Mouse (Mus musculus) limb, embryonic 14.5 days (tissue): ENCODE data around the gene Mtcl1. TPM values are rescaled to one million over a fixed set of nuclear protein-coding genes. Genes with fewer than 3 reads are reported as not detected.

Source experiments
- ATAC-seq: fragments of 200-750 bp; cut with Nextera tagmentation; 2 replicates; pipeline ENCODE4 v1.8.0; 2017; ENCODE audit warnings: low read depth, moderate number of reproducible peaks, moderate TSS enrichment; ENCODE audit not compliant: low FRiP score
- DNase-seq: peaks from one replicate; pipeline ENCODE4 v3.0.0-alpha.2; 2015; ENCODE audit warnings: low spot score
- H3K27ac ChIP-seq: fragments of 300-500 bp; sonication (generic); replicated peaks from 2 replicates; pipeline ENCODE4 v1.5.1; 2014; ENCODE audit warnings: low read depth, mild to moderate bottlenecking, low read length, moderate library complexity, mixed read lengths
- H3K27me3 ChIP-seq: fragments of 300-500 bp; sonication (generic); 2 replicates; pipeline ENCODE4 v1.6.1; 2014; ENCODE audit warnings: low read length, mixed read lengths; ENCODE audit not compliant: control insufficient read depth, insufficient read depth
- H3K36me3 ChIP-seq: fragments of 300-500 bp; sonication (generic); 2 replicates; pipeline ENCODE4 v1.6.1; 2014; ENCODE audit warnings: mild to moderate bottlenecking, low read length, moderate library complexity, mixed read lengths; ENCODE audit not compliant: control insufficient read depth, insufficient read depth
- H3K4me1 ChIP-seq: fragments of 300-500 bp; sonication (generic); 2 replicates; pipeline ENCODE4 v1.6.1; 2014; ENCODE audit warnings: antibody characterized with exemption, low read length, mixed read lengths; ENCODE audit not compliant: control insufficient read depth, insufficient read depth
- H3K4me2 ChIP-seq: fragments of 300-500 bp; sonication (generic); replicated peaks from 2 replicates; pipeline ENCODE4 v1.6.1; 2014; ENCODE audit warnings: low read depth, mild to moderate bottlenecking, low read length, moderate library complexity; ENCODE audit not compliant: severe bottlenecking
- H3K4me3 ChIP-seq: fragments of 300-500 bp; sonication (generic); replicated peaks from 2 replicates; pipeline ENCODE4 v1.5.1; 2014; ENCODE audit warnings: low read length
- H3K9ac ChIP-seq: fragments of 300-500 bp; sonication (generic); 2 replicates; pipeline ENCODE4 v1.6.1; 2014; ENCODE audit warnings: mild to moderate bottlenecking, low read depth, low read length, moderate library complexity; ENCODE audit not compliant: severe bottlenecking
- H3K9me3 ChIP-seq: fragments of 300-500 bp; sonication (generic); 2 replicates; pipeline ENCODE4 v1.6.1; 2016; ENCODE audit warnings: low read length; ENCODE audit not compliant: control insufficient read depth
- POLR2A ChIP-seq: fragments of 200-500 bp; IDR thresholded peaks from 2 replicates; pipeline ENCODE4 v1.8.0; 2012; ENCODE audit warnings: inconsistent platforms, mild to moderate bottlenecking, moderate library complexity, borderline replicate concordance; ENCODE audit not compliant: insufficient read depth, insufficient read length; ENCODE audit errors: extremely low read depth
- WGBS: fragments of 180-500 bp; shearing (Covaris S2); extraction: QIAGEN DNeasy Blood & Tissue Kit; methylation state at CpG from one replicate; pipeline ENCODE4 v1.1.7; 2014; 5-methylcytosine and 5-hydroxymethylcytosine counted together
- polyA plus RNA-seq, 2 experiments: library from polyadenylated mRNA; depleted of rRNA in 1 of 2; stranded (reverse) in 1 of 2; unstranded in 1 of 2; fragments of >200 nt; fragmentation: Nextera tagmentation in 1 of 2; extraction: Ambion mirVana in 1 of 2; gene quantifications; 2 replicates each; pipeline versions ENCODE4 v1.2.1 to v1.2.3; 2012 to 2014

The Mtcl1 gene
- polyA plus RNA-seq, 2 experiments: 5.3 to 6.7 TPM

- WGBS: 28% methylated on average over 9 of the region's 9 CpGs
- no peaks in the 10 kb centered on the region for H3K27me3 ChIP-seq
- no peak overlapping the region for H3K4me3 ChIP-seq
- no peak for TF ChIP-seq POLR2A
- ATAC-seq: no peak
- no peak for DNase-seq
- no peak overlapping the region for H3K4me2 ChIP-seq
- peaks cover 4% of the 10 kb centered on the region; the same call in 1 of the 2 replicates for H3K4me1 ChIP-seq
- H3K27ac ChIP-seq: no peak overlapping the region
- no peaks in the 10 kb centered on the region; the same call in 1 of the 2 replicates for H3K36me3 ChIP-seq
- H3K9ac ChIP-seq: no peak overlapping the region
- H3K9me3 ChIP-seq: no peaks in the 10 kb centered on the region
These were observed 55.0 kb downstream of the Mtcl1 start for GRCm38 (mm10) chr17:66394571-66394970.

- H3K27ac ChIP-seq: no peak overlapping the region
- no peaks in the 10 kb centered on the region for H3K36me3 ChIP-seq
- 68% methylated on average over 4 of the region's 4 CpGs for WGBS
- no peak for ATAC-seq
- H3K4me3 ChIP-seq: no peak overlapping the region
- H3K27me3 ChIP-seq: no peaks in the 10 kb centered on the region
- H3K4me2 ChIP-seq: no peak overlapping the region
- no peak overlapping the region for H3K9ac ChIP-seq
- no peak for DNase-seq
- TF ChIP-seq POLR2A: no peak
- H3K4me1 ChIP-seq: no peaks in the 10 kb centered on the region
- H3K9me3 ChIP-seq: no peaks in the 10 kb centered on the region
These were observed 61.2 kb downstream of the Mtcl1 start for GRCm38 (mm10) chr17:66388307-66388706.

- no peak for TF ChIP-seq POLR2A
- Histone ChIP-seq H3K9me3 (no peaks in the 10 kb centered on the region), H3K27me3 (no peaks in the 10 kb centered on the region), H3K4me2 (no peak overlapping the region), H3K4me3 (no peak overlapping the region), H3K9ac (no peak overlapping the region), H3K36me3 (peaks cover 13% of the 10 kb centered on the region), H3K27ac (no peak overlapping the region), H3K4me1 (no peaks in the 10 kb centered on the region)
- DNase-seq (no peak), ATAC-seq (no peak)
- WGBS: 86% methylated on average over 6 of the region's 6 CpGs
These were observed 68.2 kb downstream of the Mtcl1 start for GRCm38 (mm10) chr17:66381338-66381737.

GRCm38 (mm10) chr17:66379900-66380857 lies 69.4 kb downstream of the Mtcl1 start:
- Histone ChIP-seq H3K4me3 (no peak overlapping the region), H3K9ac (no peak overlapping the region), H3K4me2 (no peak overlapping the region), H3K9me3 (no peaks in the 10 kb centered on the region), H3K36me3 (peaks cover 14% of the 10 kb centered on the region), H3K27ac (no peak overlapping the region), H3K4me1 (peaks cover 6% of the 10 kb centered on the region), H3K27me3 (no peaks in the 10 kb centered on the region)
- DNase-seq (no peak), ATAC-seq (no peak)
- 94% methylated on average over 22 of the region's 22 CpGs for whole genome bisulfite sequencing
- TF ChIP-seq POLR2A: no peak

- no peaks in the 10 kb centered on the region for H3K9me3 ChIP-seq
- TF ChIP-seq POLR2A: no peak
- no peak overlapping the region for H3K27ac ChIP-seq
- no peak overlapping the region for H3K9ac ChIP-seq
- ATAC-seq (no peak), DNase-seq (no peak)
- peaks cover 13% of the 10 kb centered on the region for H3K4me1 ChIP-seq
- peaks cover 14% of the 10 kb centered on the region for H3K36me3 ChIP-seq
- 95% methylated on average over 23 of the region's 24 CpGs for WGBS
- no peak overlapping the region for H3K4me3 ChIP-seq
- no peak overlapping the region for H3K4me2 ChIP-seq
- H3K27me3 ChIP-seq: no peaks in the 10 kb centered on the region
These were observed 70.2 kb downstream of the Mtcl1 start for GRCm38 (mm10) chr17:66379308-66379707.

GRCm38 (mm10) chr17:66378127-66378526 lies 71.4 kb downstream of the Mtcl1 start:
- no peak for TF ChIP-seq POLR2A
- Histone ChIP-seq H3K27ac (no peak overlapping the region), H3K27me3 (no peaks in the 10 kb centered on the region), H3K9me3 (no peaks in the 10 kb centered on the region), H3K9ac (no peak overlapping the region), H3K4me1 (peaks cover 13% of the 10 kb centered on the region), H3K4me3 (no peak overlapping the region), H3K36me3 (peaks cover 14% of the 10 kb centered on the region), H3K4me2 (no peak overlapping the region)
- DNase-seq (no peak), ATAC-seq (no peak)
- WGBS: 96% methylated on average over 14 of the region's 17 CpGs
